Mouse (Mus musculus) kidney, postnatal 0 days (tissue): ENCODE results near the gene Hacd2. TPM values are rescaled to one million over a fixed set of nuclear protein-coding genes. Genes with fewer than 3 reads are reported as not detected.
A peak's percentile ranks its signal among the peaks of the same experiment; 100 is the strongest.

Experiments used
- ATAC-seq: fragments of 200-750 bp; cut with Nextera tagmentation; replicated peaks from 2 replicates; pipeline ENCODE4 v1.8.0; 2017; ENCODE audit warnings: low read depth, moderate number of reproducible peaks, moderate TSS enrichment, moderate library complexity; ENCODE audit not compliant: low FRiP score
- DNase-seq: peaks from one replicate; pipeline ENCODE4 v3.0.0-alpha.2; 2016; ENCODE audit warnings: low spot score
- H3K27ac ChIP-seq: fragments of 300-500 bp; sonication (generic); 2 replicates; pipeline ENCODE4 v1.5.1; 2014; ENCODE audit warnings: mild to moderate bottlenecking
- H3K27me3 ChIP-seq: fragments of 300-500 bp; sonication (generic); 2 replicates; pipeline ENCODE4 v1.6.1; 2014; ENCODE audit warnings: low read length, mixed read lengths; ENCODE audit not compliant: insufficient read depth
- H3K36me3 ChIP-seq: fragments of 300-500 bp; sonication (generic); 2 replicates; pipeline ENCODE4 v1.6.1; 2014; ENCODE audit warnings: low read length, mixed read lengths; ENCODE audit not compliant: insufficient read depth
- H3K4me1 ChIP-seq: fragments of 300-500 bp; sonication (generic); replicated peaks from 2 replicates; pipeline ENCODE4 v1.6.1; 2014; ENCODE audit warnings: antibody characterized with exemption, low read length, mixed read lengths; ENCODE audit not compliant: insufficient read depth
- H3K4me2 ChIP-seq: fragments of 300-500 bp; sonication (generic); 2 replicates; pipeline ENCODE4 v1.6.1; 2014; ENCODE audit warnings: mild to moderate bottlenecking, low read length, moderate library complexity, mixed read lengths
- H3K4me3 ChIP-seq: fragments of 300-500 bp; sonication (generic); replicated peaks from 2 replicates; pipeline ENCODE4 v1.5.1; 2014; ENCODE audit warnings: low read depth, low read length
- H3K9ac ChIP-seq: fragments of 300-500 bp; sonication (generic); 2 replicates; pipeline ENCODE4 v1.6.1; 2014; ENCODE audit warnings: low read depth, low read length
- H3K9me3 ChIP-seq: fragments of 300-500 bp; sonication (generic); replicated peaks from 2 replicates; pipeline ENCODE4 v1.6.1; 2016; ENCODE audit warnings: low read length, inconsistent platforms, mixed read lengths
- CTCF ChIP-seq: IDR thresholded peaks from 2 replicates; pipeline ENCODE4 v1.5.1; 2016; ENCODE audit warnings: antibody characterized with exemption, low read depth, mild to moderate bottlenecking, moderate library complexity
- WGBS: fragments of 180-500 bp; shearing (Covaris S2); extraction: QIAGEN DNeasy Blood & Tissue Kit; methylation state at CpG from one replicate; pipeline ENCODE4 v1.1.7; 2014; 5-methylcytosine and 5-hydroxymethylcytosine counted together
- polyA plus RNA-seq: library from polyadenylated mRNA; unstranded; fragments of >200 nt; fragmentation: Nextera tagmentation; extraction: Ambion mirVana; gene quantifications from 2 replicates; pipeline ENCODE4 v1.2.1, GENCODE M21; 2015

Gene Hacd2
- polyA plus RNA-seq, 1 experiment from 2014 or later, result 92.6 TPM

GRCm38 (mm10) chr16:35068886-35069285, 46.7 kb downstream of the Hacd2 start:
- DNase-seq (no peak), ATAC-seq (no peak)
- H3K27me3 ChIP-seq, result no peaks in the 10 kb centered on the region
- no peak overlapping the region for H3K27ac ChIP-seq
- H3K4me1 ChIP-seq, result no peaks in the 10 kb centered on the region
- no peak overlapping the region for H3K4me2 ChIP-seq
- no peak overlapping the region for H3K4me3 ChIP-seq
- H3K9ac ChIP-seq, result no peak overlapping the region
- WGBS, result 89% methylated on average over 4 of the region's 4 CpGs
- TF ChIP-seq CTCF, result no peak
- H3K36me3 ChIP-seq, result no peaks in the 10 kb centered on the region
- H3K9me3 ChIP-seq, result no peaks in the 10 kb centered on the region

- no peak for TF ChIP-seq CTCF
- H3K4me2 ChIP-seq, result no peak overlapping the region
These were observed 52.2 kb downstream of the Hacd2 start for GRCm38 (mm10) chr16:35074436-35074835.

GRCm38 (mm10) chr16:35075643-35076042, 53.4 kb downstream of the Hacd2 start:
- Histone ChIP-seq H3K9me3 (no peaks in the 10 kb centered on the region), H3K9ac (no peak overlapping the region), H3K27ac (no peak overlapping the region), H3K4me3 (no peak overlapping the region), H3K4me1 (no peaks in the 10 kb centered on the region), H3K27me3 (no peaks in the 10 kb centered on the region), H3K4me2 (no peak overlapping the region), H3K36me3 (no peaks in the 10 kb centered on the region)
- TF ChIP-seq CTCF, result no peak
- DNase-seq (no peak), ATAC-seq (no peak)
- 85% methylated on average over 3 of the region's 3 CpGs for WGBS

More at GRCm38 (mm10) chr16:35074436-35074835, 52.2 kb downstream of the Hacd2 start:
- Histone ChIP-seq H3K9ac (no peak overlapping the region), H3K4me1 (no peaks in the 10 kb centered on the region), H3K9me3 (no peaks in the 10 kb centered on the region), H3K27ac (no peak overlapping the region), H3K4me3 (no peak overlapping the region), H3K27me3 (no peaks in the 10 kb centered on the region), H3K36me3 (no peaks in the 10 kb centered on the region)
- DNase-seq (no peak), ATAC-seq (no peak)

- DNase-seq, result no peak
- Histone ChIP-seq H3K27ac (no peak overlapping the region), H3K4me1 (no peaks in the 10 kb centered on the region), H3K4me2 (no peak overlapping the region), H3K9ac (no peak overlapping the region), H3K36me3 (no peaks in the 10 kb centered on the region), H3K9me3 (no peaks in the 10 kb centered on the region), H3K4me3 (no peak overlapping the region), H3K27me3 (no peaks in the 10 kb centered on the region)
- no peak for ATAC-seq
- TF ChIP-seq CTCF, result no peak
These were observed 71.3 kb downstream of the Hacd2 start for GRCm38 (mm10) chr16:35093500-35093899.

GRCm38 (mm10) chr16:35097870-35098530, 75.8 kb downstream of the Hacd2 start:
- H3K27ac ChIP-seq, result no peak overlapping the region
- ATAC-seq (no peak), DNase-seq (no peak)
- H3K9me3 ChIP-seq, result no peaks in the 10 kb centered on the region
- 95% methylated on average over 3 of the region's 3 CpGs for WGBS
- no peak overlapping the region for H3K4me2 ChIP-seq
- H3K4me3 ChIP-seq, result no peak overlapping the region
- H3K27me3 ChIP-seq, result no peaks in the 10 kb centered on the region
- no peaks in the 10 kb centered on the region for H3K4me1 ChIP-seq
- no peak for TF ChIP-seq CTCF
- H3K9ac ChIP-seq, result no peak overlapping the region
- H3K36me3 ChIP-seq, result no peaks in the 10 kb centered on the region

GRCm38 (mm10) chr16:35101751-35102420, 79.7 kb downstream of the Hacd2 start:
- peak; percentile 8 for DNase-seq
- 50% methylated on average over 12 of the region's 12 CpGs for WGBS
- no peak overlapping the region for H3K27ac ChIP-seq
- no peaks in the 10 kb centered on the region for H3K36me3 ChIP-seq
- no peak overlapping the region for H3K9ac ChIP-seq
- no peak overlapping the region for H3K4me3 ChIP-seq
- H3K9me3 ChIP-seq, result no peaks in the 10 kb centered on the region
- H3K4me2 ChIP-seq, result no peak overlapping the region
- no peaks in the 10 kb centered on the region for H3K4me1 ChIP-seq
- H3K27me3 ChIP-seq, result no peaks in the 10 kb centered on the region
- no peak for ATAC-seq
- no peak for TF ChIP-seq CTCF
